In the genomic region with DNA sequence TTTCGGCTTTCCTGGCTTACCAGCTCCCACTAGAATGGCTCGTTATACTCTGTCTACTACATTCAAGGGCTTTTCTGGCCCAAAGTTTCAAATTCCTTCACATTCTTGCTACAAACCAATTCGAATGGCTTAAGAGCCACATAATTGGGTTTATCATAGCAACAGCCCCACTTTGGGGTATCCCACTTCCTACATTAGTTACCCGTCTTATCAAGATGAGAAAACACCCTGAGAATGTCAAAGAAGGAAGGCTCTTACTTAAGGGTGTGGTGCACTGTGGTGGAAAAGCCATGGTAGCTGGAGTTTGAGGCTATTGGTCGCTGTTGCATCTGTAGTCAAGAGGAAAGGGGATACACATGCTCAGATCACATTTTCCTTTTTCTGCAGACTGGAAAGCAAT, we compare ENCODE assay signal across 30 mouse cellular contexts.
DNase-seq lines count a peak whose midpoint lies in the region; ATAC-seq and TF ChIP-seq lines count a peak whose summit lies in the region.
"Had no signal": no experiment of that assay in that cellular context is flagged by ENCODE, and none has a peak within 500 bp of the region (broad histone marks: within the 10 kb centered on the region; RNA-seq: fewer than 3 reads in every experiment).

No protein-coding gene starts in this region.

- H3K9me3 ChIP-seq in liver, embryonic 11.5 days (ENCODE audit: control insufficient read depth, low read length), result no peaks in the 10 kb centered on the region
- no peaks in the 10 kb centered on the region for H3K9me3 ChIP-seq in liver, embryonic 16.5 days (replicated peaks; ENCODE audit: control insufficient read depth, low read length)
- no peaks in the 10 kb centered on the region for H3K9me3 ChIP-seq in midbrain, embryonic 16.5 days (replicated peaks; ENCODE audit: control insufficient read depth, low read length, poor library complexity, severe bottlenecking)
- H3K9me3 ChIP-seq in hindbrain, postnatal 0 days (ENCODE audit: low read length), result peaks cover 2% of the 10 kb centered on the region; the same call in 1 of the 2 replicates
- H3K9me3 ChIP-seq: embryonic facial prominence, embryonic 12.5 days; forebrain, embryonic 15.5 days; hindbrain, embryonic 12.5 days; midbrain, embryonic 15.5 days had no signal

- H3K27ac ChIP-seq in bone marrow, adult 2 months (ENCODE audit: control insufficient read depth, insufficient read depth, low read depth, low read length, poor library complexity), result peak overlapping the region; percentile 76; the same call in 1 of the 2 replicates
- H3K27ac ChIP-seq in liver, embryonic 11.5 days (ENCODE audit: low read depth, low read length), result peak overlapping the region; percentile 92
- peak overlapping the region; percentile 96 for H3K27ac ChIP-seq in liver, embryonic 16.5 days (ENCODE audit: low read length)
- no peak overlapping the region for H3K27ac ChIP-seq in midbrain, embryonic 16.5 days (ENCODE audit: low read length)
- no peak overlapping the region for H3K27ac ChIP-seq in hindbrain, postnatal 0 days
- H3K27ac ChIP-seq: embryonic facial prominence, embryonic 12.5 days; forebrain, embryonic 15.5 days; gastrocnemius, adult 2 months; heart, adult 2 months; heart, embryonic 13.5 days; hindbrain, embryonic 12.5 days; macrophage; midbrain, embryonic 15.5 days had no signal

- peaks cover 4% of the 10 kb centered on the region; the same call in 1 of the 2 replicates for H3K4me1 ChIP-seq in bone marrow, adult 2 months (ENCODE audit: control insufficient read depth, insufficient read depth, low read length)
- H3K4me1 ChIP-seq in liver, embryonic 11.5 days (replicated peaks; ENCODE audit: control insufficient read depth, insufficient read depth, low read length), result peaks cover 35% of the 10 kb centered on the region
- peaks cover 57% of the 10 kb centered on the region for H3K4me1 ChIP-seq in liver, embryonic 16.5 days (ENCODE audit: control insufficient read depth, low read depth, low read length)
- peaks cover under 1% of the 10 kb centered on the region; the same call in 1 of the 2 replicates for H3K4me1 ChIP-seq in midbrain, embryonic 16.5 days (ENCODE audit: control insufficient read depth, insufficient read depth, low read length)
- no peaks in the 10 kb centered on the region for H3K4me1 ChIP-seq in hindbrain, postnatal 0 days (ENCODE audit: insufficient read depth, low read length)
- H3K4me1 ChIP-seq: midbrain, embryonic 15.5 days had no signal

- intact Hi-C loops in heart, postnatal 36 days (cut with DNase I), result no loop called here

- ATAC-seq in liver, embryonic 11.5 days (replicated peaks; ENCODE audit: low FRiP score), result peak; percentile 32; the same call in 1 of the 2 replicates
- ATAC-seq in liver, embryonic 16.5 days (ENCODE audit: low read depth), result peak; percentile 40
- no peak for ATAC-seq in midbrain, embryonic 16.5 days
- ATAC-seq in hindbrain, postnatal 0 days, result no peak
- ATAC-seq: activated CD4-positive, CD25-positive, alpha-beta regulatory T cell, adult 4 months; forebrain, embryonic 15.5 days; intestine, postnatal 0 days; lung, postnatal 0 days; midbrain, embryonic 15.5 days had no signal

- H3K4me2 ChIP-seq in liver, embryonic 11.5 days, result 0 out of 2 replicates have a peak overlapping the region, but pooled peaks have one; percentile 19
- peak overlapping the region; percentile 37 for H3K4me2 ChIP-seq in liver, embryonic 16.5 days (ENCODE audit: low read depth, low read length)
- H3K4me2 ChIP-seq in midbrain, embryonic 16.5 days (ENCODE audit: low read length), result no peak overlapping the region
- no peak overlapping the region for H3K4me2 ChIP-seq in hindbrain, postnatal 0 days (ENCODE audit: low read depth, low read length)
- H3K4me2 ChIP-seq: embryonic facial prominence, embryonic 12.5 days; forebrain, embryonic 15.5 days; heart, embryonic 13.5 days; hindbrain, embryonic 12.5 days; midbrain, embryonic 15.5 days had no signal

- TF ChIP-seq CTCF in bone marrow, adult 2 months (IDR thresholded peaks at IDR 0.05; ENCODE audit: control insufficient read depth, insufficient read depth, low read length), result no peak
- TF ChIP-seq CTCF in hindbrain, postnatal 0 days (IDR thresholded peaks at IDR 0.05; ENCODE audit: low read depth), result no peak

- H3K9ac ChIP-seq in liver, embryonic 11.5 days (ENCODE audit: low read depth, low read length), result peak overlapping the region; percentile 4; the same call in 1 of the 2 replicates
- peak overlapping the region; percentile 14; the same call in 1 of the 2 replicates for H3K9ac ChIP-seq in liver, embryonic 16.5 days (ENCODE audit: low read depth, low read length)
- no peak overlapping the region for H3K9ac ChIP-seq in midbrain, embryonic 16.5 days (ENCODE audit: low read depth, low read length)
- no peak overlapping the region for H3K9ac ChIP-seq in hindbrain, postnatal 0 days (replicated peaks; ENCODE audit: low read length)
- H3K9ac ChIP-seq: embryonic facial prominence, embryonic 12.5 days; forebrain, embryonic 15.5 days; heart, embryonic 13.5 days; hindbrain, embryonic 12.5 days; midbrain, embryonic 15.5 days had no signal

- DNase-seq in heart, adult 11 months, result peak; percentile 34
- DNase-seq in heart, postnatal 36 days, result no peak
- no peak for DNase-seq in liver, embryonic 11.5 days (ENCODE audit: low spot score)
- no peak for DNase-seq in T-cell, adult 2 months (ENCODE audit: low spot score)
- DNase-seq in hindbrain, postnatal 0 days (ENCODE audit: low spot score), result no peak
- DNase-seq: adrenal gland, adult 2 months; cerebellum, adult 8-10 months; cerebellum, postnatal 36 days; embryo, embryonic 11 days; gastrocnemius, adult 2 months; gastrocnemius, postnatal 36 days; heart, adult 2 months; heart, postnatal 10 days; kidney, adult 9 months; kidney, postnatal 14 days; layer of hippocampus, adult 9-11 months; spleen, adult 18-20 months; thymus, postnatal 14 days had no signal

- TF ChIP-seq POLR2A in bone marrow, adult 2 months (IDR thresholded peaks at IDR 0.05; ENCODE audit: borderline replicate concordance, control insufficient read depth, low read depth, low read length), result no peak

- no peaks in the 10 kb centered on the region for H3K36me3 ChIP-seq in liver, embryonic 11.5 days (ENCODE audit: control insufficient read depth, insufficient read depth, low read length)
- H3K36me3 ChIP-seq in liver, embryonic 16.5 days (ENCODE audit: control insufficient read depth, insufficient read depth), result no peaks in the 10 kb centered on the region
- H3K36me3 ChIP-seq in midbrain, embryonic 16.5 days (ENCODE audit: control insufficient read depth, insufficient read depth, low read length), result no peaks in the 10 kb centered on the region
- H3K36me3 ChIP-seq in hindbrain, postnatal 0 days (ENCODE audit: insufficient read depth, low read length), result no peaks in the 10 kb centered on the region
- H3K36me3 ChIP-seq: embryonic facial prominence, embryonic 12.5 days; forebrain, embryonic 15.5 days; heart, embryonic 13.5 days; hindbrain, embryonic 12.5 days; midbrain, embryonic 15.5 days had no signal

- WGBS in bone marrow, adult 2 months, result 58% methylated on average over 5 of the region's 5 CpGs
- WGBS in liver, embryonic 11.5 days, result 61% methylated on average over 5 of the region's 5 CpGs
- 40% methylated on average over 5 of the region's 5 CpGs for WGBS in liver, embryonic 16.5 days (ENCODE audit: insufficient replicate concordance)
- 85% methylated on average over 5 of the region's 5 CpGs for WGBS in midbrain, embryonic 16.5 days
- 93% methylated on average over 5 of the region's 5 CpGs for WGBS in hindbrain, postnatal 0 days

- H3K27me3 ChIP-seq in liver, embryonic 11.5 days (replicated peaks; ENCODE audit: control insufficient read depth, insufficient read depth, low read length), result no peaks in the 10 kb centered on the region
- no peaks in the 10 kb centered on the region for H3K27me3 ChIP-seq in liver, embryonic 16.5 days (ENCODE audit: control insufficient read depth, insufficient read depth, low read depth, low read length)
- no peaks in the 10 kb centered on the region for H3K27me3 ChIP-seq in midbrain, embryonic 16.5 days (ENCODE audit: control insufficient read depth, insufficient read depth, low read depth, low read length)
- H3K27me3 ChIP-seq in hindbrain, postnatal 0 days (ENCODE audit: insufficient read depth, low read length), result 0 out of 2 replicates have a peak, but pooled peaks cover 4% of the 10 kb centered on the region
- H3K27me3 ChIP-seq: embryonic facial prominence, embryonic 12.5 days; forebrain, embryonic 15.5 days; heart, embryonic 13.5 days; hindbrain, embryonic 12.5 days; midbrain, embryonic 15.5 days had no signal

- H3K4me3 ChIP-seq in bone marrow, adult 2 months (replicated peaks; ENCODE audit: control insufficient read depth, low read depth, low read length), result no peak overlapping the region
- no peak overlapping the region for H3K4me3 ChIP-seq in liver, embryonic 11.5 days (ENCODE audit: low read depth, low read length)
- H3K4me3 ChIP-seq in liver, embryonic 16.5 days (ENCODE audit: low read depth, low read length), result no peak overlapping the region
- no peak overlapping the region for H3K4me3 ChIP-seq in midbrain, embryonic 16.5 days (ENCODE audit: low read depth, low read length)
- H3K4me3 ChIP-seq in hindbrain, postnatal 0 days (ENCODE audit: low read length), result no peak overlapping the region
- H3K4me3 ChIP-seq: embryonic facial prominence, embryonic 12.5 days; forebrain, embryonic 15.5 days; gastrocnemius, adult 2 months; heart, adult 2 months; heart, embryonic 13.5 days; hindbrain, embryonic 12.5 days; midbrain, embryonic 15.5 days had no signal

Comparison
In these comparisons a context has a peak if more than half of its experiments do, and no peak if none do; other contexts are left out.
1. H3K27ac ChIP-seq: peak in bone marrow, adult 2 months (single experiment), liver, embryonic 11.5 days (single experiment) and liver, embryonic 16.5 days (single experiment); none in midbrain, embryonic 16.5 days (single experiment) and hindbrain, postnatal 0 days (single experiment).
2. ATAC-seq: peak in liver, embryonic 11.5 days (single experiment) and liver, embryonic 16.5 days (single experiment); none in midbrain, embryonic 16.5 days (single experiment) and hindbrain, postnatal 0 days (single experiment).
3. H3K4me2 ChIP-seq: peak in liver, embryonic 11.5 days (single experiment) and liver, embryonic 16.5 days (single experiment); none in midbrain, embryonic 16.5 days (single experiment) and hindbrain, postnatal 0 days (single experiment).
4. H3K9ac ChIP-seq: peak in liver, embryonic 11.5 days (single experiment) and liver, embryonic 16.5 days (single experiment); none in midbrain, embryonic 16.5 days (single experiment) and hindbrain, postnatal 0 days (single experiment).